In genomic region chr6:108436608-108437007, GRCm38 (mm10) we compare ENCODE assay signal across 12 mouse cellular contexts.
DNase-seq lines count a peak whose midpoint lies in the region; ATAC-seq and TF ChIP-seq lines count a peak whose summit lies in the region.
"Had no signal": no experiment of that assay in that cellular context is flagged by ENCODE, and none has a peak within 500 bp of the region (broad histone marks: within the 10 kb centered on the region; RNA-seq: fewer than 3 reads in every experiment).

No protein-coding gene starts in this region.

- no peak for TF ChIP-seq CTCF in intestine, postnatal 0 days (IDR thresholded peaks at IDR 0.05; ENCODE audit: low read depth)

- no peak overlapping the region for H3K4me3 ChIP-seq in intestine, embryonic 15.5 days (replicated peaks)
- H3K4me3 ChIP-seq in intestine, postnatal 0 days (ENCODE audit: low read depth, low read length) = no peak overlapping the region
- H3K4me3 ChIP-seq in intestine, embryonic 16.5 days (ENCODE audit: low read length) = no peak overlapping the region
- H3K4me3 ChIP-seq: embryonic facial prominence, embryonic 10.5 days had no signal

- H3K4me1 ChIP-seq in intestine, embryonic 15.5 days (replicated peaks) = peaks cover 4% of the 10 kb centered on the region; the same call in 1 of the 2 replicates
- no peaks in the 10 kb centered on the region for H3K4me1 ChIP-seq in intestine, postnatal 0 days (replicated peaks; ENCODE audit: control insufficient read depth, insufficient read depth, low read length)
- H3K4me1 ChIP-seq in intestine, embryonic 16.5 days (ENCODE audit: control insufficient read depth, insufficient read depth, low read length) = peaks cover 4% of the 10 kb centered on the region; the same call in 1 of the 2 replicates

- H3K9me3 ChIP-seq in intestine, embryonic 15.5 days = no peaks in the 10 kb centered on the region
- no peaks in the 10 kb centered on the region for H3K9me3 ChIP-seq in intestine, postnatal 0 days (ENCODE audit: control insufficient read depth)
- no peaks in the 10 kb centered on the region for H3K9me3 ChIP-seq in intestine, embryonic 16.5 days (ENCODE audit: control insufficient read depth, low read length)
- H3K9me3 ChIP-seq: embryonic facial prominence, embryonic 10.5 days had no signal

- H3K27me3 ChIP-seq in intestine, embryonic 15.5 days (replicated peaks) = no peaks in the 10 kb centered on the region
- H3K27me3 ChIP-seq in intestine, postnatal 0 days (replicated peaks; ENCODE audit: control insufficient read depth, insufficient read depth, low read length) = no peaks in the 10 kb centered on the region
- H3K27me3 ChIP-seq in intestine, embryonic 16.5 days (replicated peaks; ENCODE audit: control insufficient read depth, insufficient read depth, low read length) = no peaks in the 10 kb centered on the region

- H3K4me2 ChIP-seq in intestine, embryonic 15.5 days (replicated peaks) = no peak overlapping the region
- H3K4me2 ChIP-seq in intestine, postnatal 0 days (replicated peaks; ENCODE audit: low read depth) = no peak overlapping the region
- no peak overlapping the region for H3K4me2 ChIP-seq in intestine, embryonic 16.5 days (ENCODE audit: low read depth, low read length)

- peak; percentile 66 for ATAC-seq in intestine, embryonic 15.5 days
- no peak for ATAC-seq in intestine, postnatal 0 days
- peak; percentile 57; the same call in 1 of the 2 replicates for ATAC-seq in intestine, embryonic 16.5 days
- ATAC-seq in megakaryocyte progenitor cell, adult 5-6 weeks (replicated peaks; ENCODE audit: poor library complexity) = no peak
- ATAC-seq: inflammation-experienced regulatory T-cells, adult 6 months had no signal

- 38% methylated on average over 5 of the region's 5 CpGs for WGBS in intestine, embryonic 15.5 days
- WGBS in intestine, postnatal 0 days = 42% methylated on average over 5 of the region's 5 CpGs
- 34% methylated on average over 5 of the region's 5 CpGs for WGBS in intestine, embryonic 16.5 days

- no peak overlapping the region for H3K9ac ChIP-seq in intestine, embryonic 15.5 days
- H3K9ac ChIP-seq in intestine, postnatal 0 days (ENCODE audit: low read depth, low read length) = no peak overlapping the region
- H3K9ac ChIP-seq in intestine, embryonic 16.5 days (ENCODE audit: low read depth, low read length) = no peak overlapping the region
- H3K9ac ChIP-seq: liver, embryonic 14.5 days had no signal

- DNase-seq in adrenal gland, adult 2 months = peak; percentile 57
- no peak for DNase-seq in adrenal gland, postnatal 4 days (ENCODE audit: low spot score in 2 of 2)
- peak; percentile 50 for DNase-seq in 3T3-L1 (ENCODE audit: low read depth, low spot score)
- DNase-seq in layer of hippocampus, postnatal 14 days (ENCODE audit: low spot score in 2 of 2) = no peak
- DNase-seq: gastrocnemius, postnatal 10 days had no signal

- H3K27ac ChIP-seq in intestine, embryonic 15.5 days = no peak overlapping the region
- H3K27ac ChIP-seq in intestine, postnatal 0 days (ENCODE audit: low read depth, low read length) = no peak overlapping the region
- no peak overlapping the region for H3K27ac ChIP-seq in intestine, embryonic 16.5 days (ENCODE audit: low read length)
- H3K27ac ChIP-seq: embryonic facial prominence, embryonic 10.5 days; liver, embryonic 14.5 days had no signal

- peaks cover 3% of the 10 kb centered on the region; the same call in 1 of the 2 replicates for H3K36me3 ChIP-seq in intestine, embryonic 15.5 days
- peaks cover 8% of the 10 kb centered on the region for H3K36me3 ChIP-seq in intestine, postnatal 0 days (ENCODE audit: control insufficient read depth, insufficient read depth)
- peaks cover 4% of the 10 kb centered on the region; the same call in 1 of the 2 replicates for H3K36me3 ChIP-seq in intestine, embryonic 16.5 days (ENCODE audit: control insufficient read depth, insufficient read depth, low read length)

Comparison
In these comparisons a context has a peak if more than half of its experiments do, and no peak if none do; other contexts are left out.
1. DNase-seq: peak in adrenal gland, adult 2 months (single experiment) and 3T3-L1 (single experiment); none in adrenal gland, postnatal 4 days (0 of 2) and layer of hippocampus, postnatal 14 days (0 of 2).
2. ATAC-seq: peak in intestine, embryonic 15.5 days (single experiment) and intestine, embryonic 16.5 days (single experiment); none in intestine, postnatal 0 days (single experiment) and megakaryocyte progenitor cell, adult 5-6 weeks (single experiment).